30 mouse cellular contexts compared by ENCODE assay signal in the genomic region with DNA sequence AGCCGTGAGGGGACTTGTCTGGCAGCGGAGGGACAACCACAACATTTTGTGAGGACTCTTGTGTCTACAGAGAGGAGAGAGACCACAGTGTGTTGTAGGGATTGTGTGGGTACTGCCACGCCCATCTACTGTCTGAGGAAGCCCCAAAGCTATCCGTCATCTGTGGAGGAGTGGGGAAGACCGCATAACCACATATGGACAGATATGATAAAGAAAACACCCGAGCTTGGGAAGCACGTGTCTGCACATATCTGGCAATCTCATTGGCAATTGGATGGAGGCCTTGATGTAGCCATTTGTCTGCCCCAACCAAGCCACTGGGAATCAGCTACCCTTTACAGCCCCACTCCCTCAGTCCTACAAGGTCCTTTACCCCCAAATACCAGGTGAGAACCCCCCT. TPM values are rescaled to one million over a fixed set of nuclear protein-coding genes. Genes with fewer than 3 reads are reported as not detected.
DNase-seq lines count a peak whose midpoint lies in the region; ATAC-seq and TF ChIP-seq lines count a peak whose summit lies in the region.
"Had no signal": no experiment of that assay in that cellular context is flagged by ENCODE, and none has a peak within 500 bp of the region (broad histone marks: within the 10 kb centered on the region; RNA-seq: fewer than 3 reads in every experiment).

No protein-coding gene starts in this region.

- no peaks in the 10 kb centered on the region for H3K36me3 ChIP-seq in heart, adult 2 months (ENCODE audit: control insufficient read depth, insufficient read depth, low read length)
- no peaks in the 10 kb centered on the region for H3K36me3 ChIP-seq in intestine, embryonic 14.5 days (ENCODE audit: control insufficient read depth, insufficient read depth, low read length)
- no peaks in the 10 kb centered on the region for H3K36me3 ChIP-seq in intestine, postnatal 0 days (ENCODE audit: control insufficient read depth, insufficient read depth)
- no peaks in the 10 kb centered on the region for H3K36me3 ChIP-seq in liver, embryonic 12.5 days
- no peaks in the 10 kb centered on the region for H3K36me3 ChIP-seq in stomach, postnatal 0 days (ENCODE audit: control insufficient read depth, insufficient read depth, low read length)
- H3K36me3 ChIP-seq in kidney, adult 2 months (ENCODE audit: control insufficient read depth, insufficient read depth, low read length), result no peaks in the 10 kb centered on the region
- H3K36me3 ChIP-seq: embryonic facial prominence, embryonic 12.5 days; hindbrain, embryonic 13.5 days; lung, embryonic 15.5 days; midbrain, embryonic 13.5 days had no signal

- 72% methylated on average over 7 of the region's 7 CpGs for WGBS in heart, adult 2 months
- 64% methylated on average over 7 of the region's 7 CpGs for WGBS in intestine, embryonic 14.5 days
- WGBS in intestine, postnatal 0 days, result 71% methylated on average over 7 of the region's 7 CpGs
- 20% methylated on average over 7 of the region's 7 CpGs for WGBS in liver, embryonic 12.5 days (ENCODE audit: insufficient replicate concordance)
- WGBS in stomach, postnatal 0 days, result 70% methylated on average over 7 of the region's 7 CpGs
- WGBS in kidney, adult 2 months, result 83% methylated on average over 7 of the region's 7 CpGs

- peak overlapping the region; percentile 88 for H3K27ac ChIP-seq in heart, adult 2 months
- 0 out of 2 replicates have a peak overlapping the region, but pooled peaks have one; percentile 27 for H3K27ac ChIP-seq in intestine, embryonic 14.5 days (ENCODE audit: low read depth)
- H3K27ac ChIP-seq in intestine, postnatal 0 days (ENCODE audit: low read depth, low read length), result no peak overlapping the region
- H3K27ac ChIP-seq in liver, embryonic 12.5 days, result no peak overlapping the region
- peak overlapping the region; percentile 30 for H3K27ac ChIP-seq in stomach, postnatal 0 days (replicated peaks)
- no peak overlapping the region for H3K27ac ChIP-seq in kidney, adult 2 months (ENCODE audit: insufficient read depth, low read depth, low read length)
- H3K27ac ChIP-seq: embryonic facial prominence, embryonic 12.5 days; forebrain, embryonic 13.5 days; hindbrain, embryonic 13.5 days; lung, embryonic 15.5 days; macrophage; midbrain, embryonic 13.5 days had no signal

- H3K9ac ChIP-seq in heart, adult 2 months (ENCODE audit: low read depth, low read length), result no peak overlapping the region
- H3K9ac ChIP-seq in intestine, embryonic 14.5 days (ENCODE audit: low read length), result no peak overlapping the region
- H3K9ac ChIP-seq in intestine, postnatal 0 days (ENCODE audit: low read depth, low read length), result no peak overlapping the region
- H3K9ac ChIP-seq in liver, embryonic 12.5 days, result no peak overlapping the region
- no peak overlapping the region for H3K9ac ChIP-seq in stomach, postnatal 0 days (ENCODE audit: low read length)
- H3K9ac ChIP-seq: embryonic facial prominence, embryonic 12.5 days; forebrain, embryonic 13.5 days; hindbrain, embryonic 13.5 days; lung, embryonic 15.5 days; midbrain, embryonic 13.5 days had no signal

- TF ChIP-seq EP300 in heart, adult 2 months (IDR thresholded peaks at IDR 0.05; ENCODE audit: insufficient read depth, low read depth, low read length), result no peak
- no peak for TF ChIP-seq EP300 in stomach, postnatal 0 days (optimal IDR thresholded peaks at IDR 0.05)

- TF ChIP-seq POLR2A in heart, adult 2 months (IDR thresholded peaks at IDR 0.05; ENCODE audit: insufficient read depth, low read depth, low read length), result no peak
- TF ChIP-seq POLR2A in kidney, adult 2 months (IDR thresholded peaks at IDR 0.05; ENCODE audit: low read depth, low read length), result no peak

- H3K79me2 ChIP-seq in heart, adult 2 months (replicated peaks; ENCODE audit: control insufficient read depth, insufficient read depth, low read length), result no peaks in the 10 kb centered on the region

- no peaks in the 10 kb centered on the region for H3K9me3 ChIP-seq in intestine, embryonic 14.5 days (ENCODE audit: control insufficient read depth, low read length)
- no peaks in the 10 kb centered on the region for H3K9me3 ChIP-seq in intestine, postnatal 0 days (ENCODE audit: control insufficient read depth)
- no peaks in the 10 kb centered on the region for H3K9me3 ChIP-seq in liver, embryonic 12.5 days (replicated peaks)
- H3K9me3 ChIP-seq in stomach, postnatal 0 days (ENCODE audit: control insufficient read depth, low read length), result no peaks in the 10 kb centered on the region
- H3K9me3 ChIP-seq: embryonic facial prominence, embryonic 12.5 days; hindbrain, embryonic 13.5 days; lung, embryonic 15.5 days; midbrain, embryonic 13.5 days had no signal

- H3K4me3 ChIP-seq in heart, adult 2 months, result no peak overlapping the region
- no peak overlapping the region for H3K4me3 ChIP-seq in intestine, embryonic 14.5 days (ENCODE audit: low read depth, low read length)
- no peak overlapping the region for H3K4me3 ChIP-seq in intestine, postnatal 0 days (ENCODE audit: low read depth, low read length)
- no peak overlapping the region for H3K4me3 ChIP-seq in liver, embryonic 12.5 days
- no peak overlapping the region for H3K4me3 ChIP-seq in stomach, postnatal 0 days (ENCODE audit: low read depth, low read length)
- H3K4me3 ChIP-seq in kidney, adult 2 months (ENCODE audit: insufficient read depth, low read depth, low read length), result no peak overlapping the region
- H3K4me3 ChIP-seq: embryonic facial prominence, embryonic 12.5 days; erythroblast, embryonic 14.5 days; forebrain, embryonic 13.5 days; hindbrain, embryonic 13.5 days; lung, embryonic 15.5 days; midbrain, embryonic 13.5 days had no signal

- H3K4me1 ChIP-seq in heart, adult 2 months (ENCODE audit: control insufficient read depth, insufficient read depth, low read length), result peaks cover 3% of the 10 kb centered on the region; the same call in 1 of the 2 replicates
- H3K4me1 ChIP-seq in intestine, embryonic 14.5 days (replicated peaks; ENCODE audit: control insufficient read depth, insufficient read depth, low read length), result peaks cover 11% of the 10 kb centered on the region
- no peaks in the 10 kb centered on the region for H3K4me1 ChIP-seq in intestine, postnatal 0 days (replicated peaks; ENCODE audit: control insufficient read depth, insufficient read depth, low read length)
- H3K4me1 ChIP-seq in liver, embryonic 12.5 days, result peaks cover 12% of the 10 kb centered on the region
- H3K4me1 ChIP-seq in stomach, postnatal 0 days (replicated peaks; ENCODE audit: control insufficient read depth, insufficient read depth), result no peaks in the 10 kb centered on the region
- H3K4me1 ChIP-seq in kidney, adult 2 months (ENCODE audit: control insufficient read depth, insufficient read depth, low read length), result no peaks in the 10 kb centered on the region
- H3K4me1 ChIP-seq: embryonic facial prominence, embryonic 12.5 days; forebrain, embryonic 13.5 days; midbrain, embryonic 13.5 days had no signal

- no peak for TF ChIP-seq CTCF in heart, adult 2 months (IDR thresholded peaks at IDR 0.05)
- no peak for TF ChIP-seq CTCF in intestine, postnatal 0 days (IDR thresholded peaks at IDR 0.05; ENCODE audit: low read depth)
- TF ChIP-seq CTCF in stomach, postnatal 0 days (IDR thresholded peaks at IDR 0.05; ENCODE audit: low read depth), result no peak
- no peak for TF ChIP-seq CTCF in kidney, adult 2 months (conservative IDR thresholded peaks at IDR 0.05; ENCODE audit: insufficient read depth, insufficient read length, low read depth, low read length)

- H3K4me2 ChIP-seq in intestine, embryonic 14.5 days (ENCODE audit: low read length), result no peak overlapping the region
- no peak overlapping the region for H3K4me2 ChIP-seq in intestine, postnatal 0 days (replicated peaks; ENCODE audit: low read depth)
- no peak overlapping the region for H3K4me2 ChIP-seq in liver, embryonic 12.5 days
- no peak overlapping the region for H3K4me2 ChIP-seq in stomach, postnatal 0 days (replicated peaks; ENCODE audit: low read depth)
- H3K4me2 ChIP-seq: embryonic facial prominence, embryonic 12.5 days; forebrain, embryonic 13.5 days; hindbrain, embryonic 13.5 days; lung, embryonic 15.5 days; midbrain, embryonic 13.5 days had no signal

- ATAC-seq in intestine, embryonic 14.5 days (replicated peaks; ENCODE audit: low FRiP score, low TSS enrichment, low read depth), result no peak
- ATAC-seq in intestine, postnatal 0 days, result no peak
- ATAC-seq in liver, embryonic 12.5 days, result peak; percentile 73; the same call in 1 of the 2 replicates
- ATAC-seq in stomach, postnatal 0 days (ENCODE audit: low FRiP score, low TSS enrichment), result no peak
- ATAC-seq: forebrain, embryonic 13.5 days; inflammation-experienced regulatory T-cells, adult 6 months; midbrain, embryonic 13.5 days had no signal

- intact Hi-C loops in heart, adult 2 months (cut with DNase I), result loop anchor here (5.0 kb wide), 1 partner anchor 41 kb away; no protein-coding TSS in a partner anchor
- intact Hi-C loops in heart, postnatal 36 days (cut with DNase I), result loop anchor here (5.0 kb wide), 1 partner anchor 41 kb away; no protein-coding TSS in a partner anchor

- DNase-seq in heart, adult 2 months, result no peak
- DNase-seq in heart, postnatal 36 days, result no peak
- no peak for DNase-seq in intestine, embryonic 14.5 days (ENCODE audit: low spot score)
- no peak for DNase-seq in stomach, postnatal 0 days (ENCODE audit: low spot score)
- DNase-seq in kidney, adult 2 months, result no peak
- no peak for DNase-seq in kidney, postnatal 4 days
- DNase-seq: adrenal gland, postnatal 36 days; cerebellum, adult 8-10 months; gastrocnemius, postnatal 14 days; right cerebral cortex, postnatal 25 days had no signal

- H3K27me3 ChIP-seq in heart, adult 2 months (ENCODE audit: control insufficient read depth, insufficient read depth, low read length), result no peaks in the 10 kb centered on the region
- H3K27me3 ChIP-seq in intestine, embryonic 14.5 days (replicated peaks; ENCODE audit: control insufficient read depth, insufficient read depth, low read length), result no peaks in the 10 kb centered on the region
- no peaks in the 10 kb centered on the region for H3K27me3 ChIP-seq in intestine, postnatal 0 days (replicated peaks; ENCODE audit: control insufficient read depth, insufficient read depth, low read length)
- peaks cover 27% of the 10 kb centered on the region for H3K27me3 ChIP-seq in liver, embryonic 12.5 days (replicated peaks)
- no peaks in the 10 kb centered on the region for H3K27me3 ChIP-seq in stomach, postnatal 0 days (ENCODE audit: control insufficient read depth, insufficient read depth, low read length)
- H3K27me3 ChIP-seq in kidney, adult 2 months (replicated peaks; ENCODE audit: control insufficient read depth, insufficient read depth, low read length), result no peaks in the 10 kb centered on the region
- H3K27me3 ChIP-seq: forebrain, embryonic 13.5 days; hindbrain, embryonic 13.5 days; lung, embryonic 15.5 days; midbrain, embryonic 13.5 days had no signal

RNA-seq across cellular contexts. Expression of a gene that starts 11.7 kb away (rescaled TPM):
- total RNA-seq in heart, adult 2 months (2021), result 100 to 1,000 TPM; 259 to 300 TPM
- polyA plus RNA-seq in heart, adult 2 months (2012; rRNA removed), result 382 and 432 TPM in 2 replicates
- total RNA-seq in heart, postnatal 36 days (2021), result 100 to 1,000 TPM; 234 to 245 TPM
- 36.0 and 39.7 TPM in 2 replicates for polyA plus RNA-seq in intestine, embryonic 14.5 days (2014; fragmentation: Nextera tagmentation; extraction: Ambion mirVana)
- polyA plus RNA-seq in intestine, postnatal 0 days (2015; fragmentation: Nextera tagmentation; extraction: Ambion mirVana), result 7.3 and 8.1 TPM in 2 replicates
- 0.08 and 0.26 TPM in 2 replicates for polyA plus RNA-seq in liver, embryonic 12.5 days (2016; fragmentation: Nextera tagmentation; extraction: Ambion mirVana)
- 11.1 and 13.8 TPM in 2 replicates for polyA plus RNA-seq in stomach, postnatal 0 days (2015; fragmentation: Nextera tagmentation; extraction: Ambion mirVana)
- polyA plus RNA-seq in kidney, adult 2 months (2012; rRNA removed), result 25.0 and 30.0 TPM in 2 replicates
- polyA plus RNA-seq: erythroblast, embryonic 14.5 days; macrophage had no signal

RNA-seq across cellular contexts. Expression of a gene that starts 30.6 kb away (rescaled TPM):
- total RNA-seq in heart, adult 2 months (2021), result not detected
- polyA plus RNA-seq in heart, adult 2 months (2012; rRNA removed), result 0.56 TPM in 1 of 2 replicates, not detected in the other
- not detected for total RNA-seq in heart, postnatal 36 days (2021)
- not detected in 2 replicates for polyA plus RNA-seq in intestine, embryonic 14.5 days (2014; fragmentation: Nextera tagmentation; extraction: Ambion mirVana)
- not detected in 2 replicates for polyA plus RNA-seq in intestine, postnatal 0 days (2015; fragmentation: Nextera tagmentation; extraction: Ambion mirVana)
- polyA plus RNA-seq in liver, embryonic 12.5 days (2016; fragmentation: Nextera tagmentation; extraction: Ambion mirVana), result not detected in 2 replicates
- polyA plus RNA-seq in stomach, postnatal 0 days (2015; fragmentation: Nextera tagmentation; extraction: Ambion mirVana), result 0.17 and 0.30 TPM in 2 replicates
- polyA plus RNA-seq in kidney, adult 2 months (2012; rRNA removed), result not detected in 2 replicates
- total RNA-seq: gastrocnemius, postnatal 14 days; layer of hippocampus, postnatal 25 days; left cerebral cortex, postnatal 14 days had no signal
- polyA plus RNA-seq: cortical plate, adult 2 months; embryonic facial prominence, embryonic 12.5 days; erythroblast, embryonic 14.5 days; forebrain, embryonic 13.5 days; heart, embryonic 14.5 days; hindbrain, embryonic 13.5 days; inflammation-experienced regulatory T-cells, adult 6 months; kidney, embryonic 14.5 days; large intestine, adult 2 months; macrophage; midbrain, embryonic 13.5 days; neural tube, embryonic 14.5 days; spleen, adult 2 months; stomach, embryonic 14.5 days; thymus, postnatal 0 days had no signal

Comparison
In these comparisons a context has a peak if more than half of its experiments do, and no peak if none do; other contexts are left out.
1. H3K27ac ChIP-seq: peak in heart, adult 2 months (single experiment), intestine, embryonic 14.5 days (single experiment) and stomach, postnatal 0 days (single experiment); none in intestine, postnatal 0 days (single experiment), liver, embryonic 12.5 days (single experiment) and kidney, adult 2 months (single experiment).